Mouse (Mus musculus) embryonic facial prominence, embryonic 15.5 days (tissue): ENCODE data around the gene Vsx1. TPM values are rescaled to one million over a fixed set of nuclear protein-coding genes. Genes with fewer than 3 reads are reported as not detected.

ENCODE experiments used
- ATAC-seq: fragments of 200-750 bp; cut with Nextera tagmentation; 2 replicates; pipeline ENCODE4 v1.8.0; 2017; ENCODE audit warnings: low read depth, moderate TSS enrichment; ENCODE audit not compliant: insufficient number of reproducible peaks, low FRiP score, low TSS enrichment
- H3K27ac ChIP-seq: fragments of 300-500 bp; sonication (generic); replicated peaks from 2 replicates; pipeline ENCODE4 v1.5.1; 2015; ENCODE audit warnings: mild to moderate bottlenecking, inconsistent platforms
- H3K27me3 ChIP-seq: fragments of 300-500 bp; sonication (generic); 2 replicates; pipeline ENCODE4 v1.6.1; 2015; ENCODE audit warnings: inconsistent platforms
- H3K36me3 ChIP-seq: fragments of 300-500 bp; sonication (generic); 2 replicates; pipeline ENCODE4 v1.6.1; 2015; ENCODE audit warnings: mild to moderate bottlenecking, inconsistent platforms
- H3K4me1 ChIP-seq: fragments of 300-500 bp; sonication (generic); 2 replicates; pipeline ENCODE4 v1.6.1; 2015; ENCODE audit warnings: inconsistent platforms
- H3K4me2 ChIP-seq: fragments of 300-500 bp; sonication (generic); replicated peaks from 2 replicates; pipeline ENCODE4 v1.6.1; 2015; ENCODE audit warnings: mild to moderate bottlenecking, inconsistent platforms
- H3K4me3 ChIP-seq: fragments of 300-500 bp; sonication (generic); replicated peaks from 2 replicates; pipeline ENCODE4 v1.5.1; 2015; ENCODE audit warnings: mild to moderate bottlenecking, inconsistent platforms
- H3K9ac ChIP-seq: fragments of 300-500 bp; sonication (generic); 2 replicates; pipeline ENCODE4 v1.6.1; 2015; ENCODE audit warnings: inconsistent platforms
- H3K9me3 ChIP-seq: fragments of 300-500 bp; sonication (generic); replicated peaks from 2 replicates; pipeline ENCODE4 v1.6.1; 2016; ENCODE audit warnings: inconsistent platforms
- WGBS: fragments of 180-500 bp; shearing (Covaris S2); methylation state at CpG from one replicate; pipeline ENCODE4 v1.1.7; 2015; 5-methylcytosine and 5-hydroxymethylcytosine counted together
- polyA plus RNA-seq: library from polyadenylated mRNA; unstranded; fragments of >200 nt; fragmentation: Nextera tagmentation; extraction: Ambion mirVana; gene quantifications from 2 replicates; pipeline ENCODE4 v1.2.1, GENCODE M21; 2015

The Vsx1 gene
- polyA plus RNA-seq, 1 experiment from 2014 or later, result 0.05 TPM

DNA sequence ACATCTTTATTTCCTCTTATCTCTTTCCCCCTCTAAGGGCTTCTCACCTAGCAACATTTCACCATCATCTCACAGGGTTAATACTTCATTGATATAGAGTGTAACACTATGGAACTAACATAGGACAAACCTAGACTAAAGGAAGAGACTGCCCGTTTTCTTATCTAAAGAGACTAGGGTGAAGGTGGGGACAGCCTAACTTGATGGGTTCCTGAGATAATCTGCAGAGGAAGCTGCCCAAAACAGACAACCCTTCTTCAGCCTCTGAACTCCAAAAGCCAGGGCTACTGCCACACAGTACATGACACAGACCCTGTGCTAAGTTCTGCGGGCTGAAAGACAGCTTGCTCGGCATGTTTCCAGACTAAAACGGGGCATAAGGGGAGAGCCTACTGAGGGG, 7.6 kb downstream of the Vsx1 start:
- 64% methylated on average over 4 of the region's 4 CpGs for WGBS
- Histone ChIP-seq H3K4me3 (no peak overlapping the region), H3K9me3 (no peaks in the 10 kb centered on the region), H3K4me1 (no peaks in the 10 kb centered on the region), H3K36me3 (no peaks in the 10 kb centered on the region), H3K27ac (no peak overlapping the region), H3K27me3 (peaks cover 8% of the 10 kb centered on the region), H3K4me2 (no peak overlapping the region), H3K9ac (no peak overlapping the region)
- no peak for ATAC-seq

DNA sequence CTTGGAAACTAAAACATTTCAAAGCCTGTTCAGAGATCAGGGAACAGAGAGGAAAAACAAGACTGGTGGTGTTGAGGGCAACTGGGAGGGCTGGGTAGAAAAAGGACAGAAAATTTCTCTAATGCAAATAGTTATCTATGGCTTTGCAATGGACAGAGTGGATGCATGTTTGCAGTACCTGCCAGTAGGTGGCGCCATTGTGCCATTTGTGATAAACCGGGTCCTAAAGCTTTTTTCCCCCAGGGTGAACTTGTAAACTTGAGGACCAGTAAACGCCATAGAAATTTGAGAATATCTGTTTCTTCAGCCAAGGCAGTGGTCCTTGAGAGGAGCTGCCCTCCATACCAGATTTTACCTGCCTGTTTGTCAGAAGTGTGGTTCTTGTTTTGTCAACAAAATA, 10.8 kb downstream of the Vsx1 start:
- 0% methylated on average over 3 of the region's 3 CpGs for WGBS
- ATAC-seq, result no peak

DNA sequence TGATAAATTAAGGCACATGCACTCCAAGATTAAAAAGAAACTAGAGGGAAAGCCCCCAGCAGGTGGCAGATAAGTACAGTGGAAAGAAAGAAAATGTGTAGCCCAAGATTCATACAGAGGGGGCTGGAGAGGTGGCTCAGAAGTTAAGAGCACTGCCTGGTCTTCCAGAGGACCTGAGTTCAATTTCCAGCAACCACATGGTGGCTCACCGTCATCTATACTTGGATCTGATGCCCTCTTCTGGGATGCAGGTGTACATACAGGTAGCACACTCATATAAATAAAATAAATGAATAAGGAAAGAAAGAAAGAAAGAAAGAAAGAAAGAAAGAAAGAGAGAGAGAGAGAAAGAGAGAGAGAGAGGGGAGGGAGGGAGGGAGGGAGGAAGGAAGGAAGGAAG, 13.6 kb downstream of the Vsx1 start:
- no peak for ATAC-seq
- WGBS, result 21% methylated on average over 1 of the region's 1 CpGs
- no peak overlapping the region for H3K4me3 ChIP-seq
- H3K4me1 ChIP-seq, result no peaks in the 10 kb centered on the region
- no peaks in the 10 kb centered on the region for H3K36me3 ChIP-seq
- no peak overlapping the region for H3K4me2 ChIP-seq
- H3K9me3 ChIP-seq, result no peaks in the 10 kb centered on the region
- H3K27ac ChIP-seq, result no peak overlapping the region
- no peaks in the 10 kb centered on the region for H3K27me3 ChIP-seq
- no peak overlapping the region for H3K9ac ChIP-seq

More for the DNA sequence above, 10.8 kb downstream of the Vsx1 start:
- Histone ChIP-seq H3K27me3 (no peaks in the 10 kb centered on the region), H3K4me1 (no peaks in the 10 kb centered on the region), H3K36me3 (no peaks in the 10 kb centered on the region), H3K9ac (no peak overlapping the region), H3K27ac (no peak overlapping the region), H3K9me3 (no peaks in the 10 kb centered on the region), H3K4me3 (no peak overlapping the region), H3K4me2 (no peak overlapping the region)

DNA sequence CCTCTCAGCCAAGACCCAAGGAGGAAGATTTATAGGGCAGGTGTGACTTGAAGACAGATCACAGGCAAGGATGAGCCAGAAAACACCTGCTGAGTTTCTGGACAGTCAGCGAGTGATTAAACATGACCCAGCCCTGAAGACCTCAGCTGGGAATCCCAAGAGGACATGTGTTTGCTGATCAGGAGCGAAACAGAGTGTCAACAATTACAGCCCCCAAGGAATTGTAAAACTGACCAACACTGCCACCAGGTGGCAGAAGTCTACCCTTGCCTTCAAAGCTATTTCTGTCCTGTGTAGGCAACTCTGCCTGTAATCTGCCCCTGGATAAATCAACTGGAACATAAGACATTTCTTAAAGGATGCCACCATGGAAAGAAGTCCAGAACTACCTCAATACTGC, 14.3 kb downstream of the Vsx1 start:
- ATAC-seq, result peak; percentile 44; the same call in 1 of the 2 replicates
- Histone ChIP-seq H3K9me3 (no peaks in the 10 kb centered on the region), H3K27ac (no peak overlapping the region), H3K27me3 (no peaks in the 10 kb centered on the region), H3K36me3 (no peaks in the 10 kb centered on the region), H3K4me3 (no peak overlapping the region), H3K9ac (no peak overlapping the region), H3K4me1 (no peaks in the 10 kb centered on the region), H3K4me2 (no peak overlapping the region)
- WGBS, result 7% methylated on average over 2 of the region's 2 CpGs

- 81% methylated on average over 11 of the region's 11 CpGs for WGBS
- no peaks in the 10 kb centered on the region for H3K27me3 ChIP-seq
- no peak overlapping the region for H3K4me3 ChIP-seq
- no peak overlapping the region for H3K9ac ChIP-seq
- no peaks in the 10 kb centered on the region for H3K4me1 ChIP-seq
- H3K36me3 ChIP-seq, result no peaks in the 10 kb centered on the region
- ATAC-seq, result no peak
- no peaks in the 10 kb centered on the region for H3K9me3 ChIP-seq
- H3K4me2 ChIP-seq, result no peak overlapping the region
- no peak overlapping the region for H3K27ac ChIP-seq
Measured at GRCm38 (mm10) chr2:150673929-150674328, 15.2 kb downstream of the Vsx1 start.

GRCm38 (mm10) chr2:150671609-150672290, 17.4 kb downstream of the Vsx1 start:
- Histone ChIP-seq H3K9ac (no peak overlapping the region), H3K4me3 (no peak overlapping the region), H3K36me3 (no peaks in the 10 kb centered on the region), H3K27me3 (no peaks in the 10 kb centered on the region), H3K4me2 (no peak overlapping the region), H3K27ac (no peak overlapping the region), H3K4me1 (peaks cover 16% of the 10 kb centered on the region; the same call in 1 of the 2 replicates), H3K9me3 (no peaks in the 10 kb centered on the region)
- 72% methylated on average over 8 of the region's 8 CpGs for WGBS
- no peak for ATAC-seq

- Histone ChIP-seq H3K4me2 (no peak overlapping the region), H3K36me3 (no peaks in the 10 kb centered on the region), H3K4me1 (peaks cover 17% of the 10 kb centered on the region; the same call in 1 of the 2 replicates), H3K4me3 (no peak overlapping the region), H3K27me3 (no peaks in the 10 kb centered on the region), H3K9me3 (no peaks in the 10 kb centered on the region), H3K9ac (no peak overlapping the region), H3K27ac (no peak overlapping the region)
- no peak for ATAC-seq
- WGBS, result 79% methylated on average over 1 of the region's 1 CpGs
Measured at GRCm38 (mm10) chr2:150670926-150671325, 18.2 kb downstream of the Vsx1 start.

DNA sequence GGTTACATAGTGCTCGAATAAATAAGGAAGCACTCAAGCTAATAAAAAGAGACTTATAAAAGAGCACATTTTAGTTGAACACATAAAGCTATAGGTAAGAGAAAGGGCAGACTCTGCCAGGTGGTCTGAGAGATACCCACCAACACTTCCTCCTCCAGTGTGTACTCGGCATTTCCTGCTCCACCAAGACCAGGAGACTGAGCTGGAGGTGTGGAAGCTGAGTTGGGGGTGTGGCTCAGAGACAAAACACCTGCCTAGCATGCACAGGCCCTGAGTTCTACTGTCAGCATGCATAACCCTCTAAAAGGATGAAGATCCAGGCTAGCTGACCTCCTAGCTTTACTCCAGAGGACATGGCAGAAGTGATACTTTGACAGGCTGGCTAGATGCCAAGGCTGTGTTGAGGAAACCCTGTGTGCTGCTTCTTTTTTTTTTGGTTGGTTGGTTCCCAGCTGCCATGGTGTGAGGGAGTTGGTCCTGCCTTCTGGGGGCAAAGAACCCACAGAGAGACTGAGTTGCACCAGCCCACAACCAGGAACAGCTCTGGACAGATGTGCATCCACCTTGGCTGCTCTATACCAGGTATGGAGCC, 19.6 kb downstream of the Vsx1 start:
- Histone ChIP-seq H3K4me1 (peaks cover 17% of the 10 kb centered on the region; the same call in 1 of the 2 replicates), H3K9me3 (no peaks in the 10 kb centered on the region), H3K9ac (no peak overlapping the region), H3K36me3 (no peaks in the 10 kb centered on the region), H3K4me2 (no peak overlapping the region), H3K27ac (no peak overlapping the region), H3K4me3 (no peak overlapping the region), H3K27me3 (no peaks in the 10 kb centered on the region)
- no peak for ATAC-seq
- 60% methylated on average over 2 of the region's 2 CpGs for whole genome bisulfite sequencing

GRCm38 (mm10) chr2:150668956-150669355, 20.2 kb downstream of the Vsx1 start:
- Histone ChIP-seq H3K36me3 (no peaks in the 10 kb centered on the region), H3K27ac (no peak overlapping the region), H3K9me3 (no peaks in the 10 kb centered on the region), H3K4me2 (no peak overlapping the region), H3K4me1 (peaks cover 17% of the 10 kb centered on the region; the same call in 1 of the 2 replicates), H3K9ac (no peak overlapping the region), H3K27me3 (no peaks in the 10 kb centered on the region), H3K4me3 (no peak overlapping the region)
- ATAC-seq, result no peak
- 74% methylated on average over 5 of the region's 5 CpGs for WGBS

- peak within 1 kb of the TSS; percentile 53 for H3K9ac ChIP-seq
- peak within 1 kb of the TSS; percentile 64 for H3K4me3 ChIP-seq
- H3K9me3 ChIP-seq, result no peaks in the 10 kb centered on the region
- H3K27ac ChIP-seq, result no peak within 1 kb of the TSS
- H3K4me2 ChIP-seq, result peak within 1 kb of the TSS; percentile 97
- peak; percentile 75 for ATAC-seq
- no peaks in the 10 kb centered on the region for H3K36me3 ChIP-seq
- peaks cover 17% of the 10 kb centered on the region; the same call in 1 of the 2 replicates for H3K4me1 ChIP-seq
- 3% methylated on average over 61 of the region's 61 CpGs for WGBS
- H3K27me3 ChIP-seq, result no peaks in the 10 kb centered on the region
Measured at GRCm38 (mm10) chr2:150667820-150668766, 21.1 kb downstream of the Vsx1 start, which contains the start of gene Acss1. Gene Acss1 (minus strand): TSS chr2:150668500.
